Mouse (Mus musculus): ENCODE data around the gene Rps19bp1.

Gene Rps19bp1

DNA sequence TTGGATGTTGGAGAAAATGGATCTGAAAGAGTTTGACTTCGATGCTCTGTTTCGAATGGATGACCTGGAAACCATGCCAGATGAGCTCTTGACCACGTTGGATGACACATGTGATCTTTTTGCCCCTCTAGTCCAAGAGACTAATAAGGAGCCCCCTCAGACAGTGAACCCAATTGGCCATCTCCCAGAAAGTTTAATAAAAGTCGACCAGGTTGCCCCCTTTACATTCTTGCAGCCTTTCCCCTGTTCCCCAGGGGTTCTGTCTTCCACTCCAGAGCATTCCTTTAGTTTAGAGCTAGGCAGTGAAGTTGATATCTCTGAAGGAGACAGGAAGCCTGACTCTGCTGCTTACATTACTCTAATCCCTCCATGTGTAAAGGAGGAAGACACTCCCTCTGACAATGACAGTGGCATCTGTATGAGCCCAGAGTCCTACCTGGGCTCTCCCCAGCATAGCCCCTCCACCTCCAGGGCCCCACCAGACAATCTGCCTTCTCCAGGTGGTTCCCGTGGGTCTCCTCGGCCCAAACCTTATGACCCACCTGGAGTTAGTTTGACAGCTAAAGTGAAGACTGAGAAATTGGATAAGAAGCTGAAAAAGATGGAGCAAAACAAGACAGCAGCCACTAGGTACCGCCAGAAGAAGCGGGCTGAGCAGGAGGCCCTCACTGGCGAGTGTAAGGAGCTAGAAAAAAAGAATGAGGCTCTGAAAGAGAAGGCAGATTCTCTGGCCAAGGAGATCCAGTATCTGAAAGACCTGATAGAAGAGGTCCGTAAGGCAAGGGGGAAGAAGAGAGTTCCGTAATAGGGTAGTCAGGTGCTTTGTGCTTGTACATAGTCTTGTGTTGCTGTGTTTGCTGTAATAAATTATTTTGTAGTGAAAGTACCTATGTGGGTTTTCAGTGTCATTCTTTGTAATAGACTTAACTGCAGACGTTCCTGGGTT is 7.2 kb downstream of the Rps19bp1 start:
- no peak for DNase-seq (ENCODE audit: low read depth, low spot score)

DNA sequence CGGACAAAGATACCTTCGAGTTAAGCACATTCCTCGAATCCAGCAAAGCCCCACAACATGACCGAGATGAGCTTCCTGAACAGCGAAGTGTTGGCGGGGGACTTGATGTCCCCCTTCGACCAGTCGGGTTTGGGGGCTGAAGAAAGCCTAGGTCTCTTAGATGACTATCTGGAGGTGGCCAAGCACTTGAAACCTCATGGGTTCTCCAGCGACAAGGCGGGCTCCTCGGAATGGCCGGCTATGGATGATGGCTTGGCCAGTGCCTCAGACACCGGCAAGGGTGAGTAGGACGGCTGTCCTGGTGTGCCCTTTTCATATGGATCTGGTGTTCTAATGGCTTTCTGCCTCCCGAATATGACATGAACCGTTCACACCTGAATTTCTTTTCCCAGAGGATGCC is 7.9 kb downstream of the Rps19bp1 start:
- no peak for DNase-seq (ENCODE audit: low read depth, low spot score)

DNA sequence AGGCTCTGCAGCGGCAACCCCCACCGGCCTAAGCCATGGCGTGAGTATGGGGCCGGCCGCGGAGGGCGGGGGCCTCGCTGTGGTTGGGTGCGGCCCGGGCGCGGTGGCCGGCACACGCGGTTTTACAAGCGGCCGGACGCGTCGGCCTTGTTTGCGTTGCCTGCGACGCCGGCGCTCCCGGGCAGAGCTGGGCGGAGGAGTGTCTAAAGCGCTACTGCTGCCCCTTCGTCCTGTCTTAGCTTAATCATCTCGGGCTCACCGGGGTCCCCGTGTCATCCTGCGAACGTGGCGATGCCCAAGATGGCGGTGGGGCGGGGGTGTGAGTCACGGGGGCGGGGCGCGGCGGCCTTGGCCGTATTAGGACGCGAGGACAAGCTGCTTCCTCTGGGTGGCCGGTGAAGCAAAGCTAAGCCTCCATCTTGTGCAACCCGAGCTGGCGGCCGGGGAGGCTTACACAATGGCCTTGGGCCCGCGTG is 8.4 kb downstream of the Rps19bp1 start:
- peak; percentile 87 for DNase-seq (ENCODE audit: low read depth, low spot score)

DNA sequence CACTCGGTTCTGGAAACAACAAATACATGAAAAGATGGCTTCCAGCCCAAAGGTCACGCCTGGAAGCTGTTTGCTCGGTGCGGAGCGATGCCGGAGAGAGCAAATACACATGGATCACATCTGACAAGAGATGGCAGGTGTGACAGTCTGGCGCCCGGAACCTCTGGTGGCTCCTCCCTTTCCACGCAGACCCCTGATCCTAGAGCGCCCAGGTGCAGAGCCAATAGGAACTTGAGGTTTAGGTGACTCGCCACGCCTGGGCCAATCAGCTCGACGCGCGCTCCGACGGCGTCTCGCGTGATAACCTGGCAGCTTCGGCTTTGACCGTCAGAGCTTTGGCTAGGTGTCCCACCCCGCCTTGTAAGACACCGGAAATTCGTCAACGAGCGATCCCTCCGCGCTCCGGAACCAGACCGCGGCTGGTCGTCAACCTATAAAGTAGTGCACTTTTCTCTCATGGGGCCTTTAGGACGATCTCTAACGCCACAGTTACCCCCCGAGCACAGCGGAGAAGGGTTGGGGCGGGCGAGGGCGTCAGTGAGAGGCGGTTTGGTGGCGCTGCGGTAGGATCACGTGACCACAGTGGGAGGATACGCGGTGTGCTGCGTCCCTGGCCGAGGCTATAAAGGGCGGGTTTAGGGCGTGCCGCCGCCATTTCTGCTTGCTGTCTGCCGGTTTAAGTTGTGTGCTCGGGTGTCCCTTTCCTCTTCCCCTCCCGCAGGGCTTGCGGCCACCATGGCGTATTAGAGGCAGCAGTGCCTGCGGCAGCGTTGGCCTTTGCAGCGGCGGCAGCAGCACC is 9.1 kb downstream of the Rps19bp1 start, which contains the start of gene Atf4:
TSS of gene Atf4 (plus strand) at position 338 of the 799 bp plus-strand sequence.
- peak; percentile 99 for DNase-seq (ENCODE audit: low read depth, low spot score)

DNA sequence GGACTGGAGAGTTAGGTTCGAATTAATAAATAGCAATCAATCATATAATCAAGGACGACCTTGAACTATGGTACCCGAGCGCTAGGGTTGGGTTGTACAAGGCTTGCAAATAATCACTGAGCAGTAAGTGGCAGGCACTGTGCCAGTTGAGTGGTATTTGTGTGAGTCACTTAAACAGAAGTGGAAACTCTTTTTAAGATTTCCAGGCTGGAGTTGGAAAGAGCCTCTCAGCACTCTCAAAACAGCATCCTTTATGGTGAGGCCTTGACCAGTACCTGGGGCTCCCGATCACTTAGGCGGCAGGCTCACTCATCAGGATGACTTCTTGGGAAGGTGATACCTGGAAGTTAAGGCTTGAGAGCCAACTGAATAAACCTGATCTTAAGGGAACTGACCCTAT is 9.9 kb downstream of the Rps19bp1 start:
- DNase-seq (ENCODE audit: low read depth, low spot score) = no peak

DNA sequence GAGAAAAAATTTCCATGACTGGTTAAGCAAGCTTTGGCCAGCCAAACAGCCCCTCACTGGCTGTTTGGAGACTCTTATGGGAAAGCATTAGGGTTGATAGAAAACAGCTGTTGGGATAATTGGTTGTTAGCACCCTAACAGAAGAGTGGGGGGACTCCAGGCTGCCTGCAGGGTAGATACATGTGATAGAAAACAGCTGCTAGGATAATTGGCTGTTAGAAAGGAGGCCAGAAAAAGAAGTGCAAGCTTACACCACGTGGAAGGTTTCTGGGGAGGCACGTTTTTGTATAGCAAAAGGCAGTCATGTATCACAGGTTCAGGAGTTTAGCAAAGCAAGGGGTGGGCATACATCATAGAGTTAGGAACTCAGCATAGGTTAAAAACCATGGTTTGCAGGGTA is 10.6 kb downstream of the Rps19bp1 start:
- DNase-seq (ENCODE audit: low read depth, low spot score) = no peak

DNA sequence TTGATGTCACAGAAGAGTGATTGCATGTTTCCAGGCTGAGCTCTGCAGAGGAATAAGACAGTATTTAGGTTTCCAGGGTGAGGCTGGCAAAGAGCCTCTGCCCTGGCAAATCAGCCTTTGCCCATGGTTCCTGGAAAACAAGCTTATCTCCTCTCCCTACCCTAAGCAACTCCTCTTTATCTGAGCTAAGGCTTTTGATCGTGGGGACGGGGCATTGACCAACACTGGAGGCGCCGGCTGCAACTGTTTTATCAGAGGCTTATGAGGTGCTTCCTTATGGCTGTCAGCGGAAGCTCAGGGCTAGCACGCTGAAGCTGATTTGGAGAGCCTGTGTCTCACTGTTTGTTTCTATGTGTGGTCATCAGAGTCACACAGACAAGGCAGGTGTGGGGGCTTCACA is 13.5 kb downstream of the Rps19bp1 start:
- DNase-seq (ENCODE audit: low read depth, low spot score) = no peak

DNA sequence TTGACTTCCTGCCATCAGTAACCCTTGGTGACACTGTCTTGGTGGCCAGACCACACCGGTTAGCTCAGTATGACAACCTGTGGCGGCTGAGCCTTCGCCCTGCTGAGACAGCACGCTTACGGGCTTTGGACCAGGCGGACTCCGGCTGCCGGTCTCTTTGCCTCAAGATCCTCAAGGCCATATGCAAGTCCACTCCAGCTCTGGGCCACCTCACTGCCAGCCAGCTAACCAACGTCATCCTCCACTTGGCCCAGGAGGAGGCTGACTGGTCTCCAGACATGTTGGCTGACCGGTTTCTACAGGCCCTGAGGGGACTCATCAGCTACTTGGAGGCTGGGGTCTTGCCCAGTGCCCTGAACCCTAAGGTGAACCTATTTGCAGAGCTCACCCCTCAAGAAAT is 14.4 kb downstream of the Rps19bp1 start:
- DNase-seq (ENCODE audit: low read depth, low spot score) = no peak

DNA sequence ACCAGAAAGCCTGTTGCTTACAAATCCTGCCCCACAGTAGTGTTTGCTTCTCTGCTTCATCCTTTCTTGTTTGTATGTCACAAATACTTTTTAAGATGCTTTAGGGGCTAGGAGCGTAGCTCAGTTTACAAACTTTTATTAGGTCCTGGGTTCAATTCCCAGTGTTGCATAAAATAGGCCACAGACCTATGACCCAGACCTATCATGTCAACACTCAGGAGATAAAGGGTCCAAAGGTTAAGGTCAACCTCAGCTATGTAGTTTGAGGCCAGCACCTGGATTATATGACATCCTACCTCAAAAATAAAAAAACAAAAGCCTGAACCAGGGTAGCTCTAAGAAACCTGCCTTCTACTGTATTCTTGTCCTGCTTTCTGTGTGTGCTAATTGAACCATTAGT is 15.5 kb downstream of the Rps19bp1 start:
- DNase-seq (ENCODE audit: low read depth, low spot score) = no peak

DNA sequence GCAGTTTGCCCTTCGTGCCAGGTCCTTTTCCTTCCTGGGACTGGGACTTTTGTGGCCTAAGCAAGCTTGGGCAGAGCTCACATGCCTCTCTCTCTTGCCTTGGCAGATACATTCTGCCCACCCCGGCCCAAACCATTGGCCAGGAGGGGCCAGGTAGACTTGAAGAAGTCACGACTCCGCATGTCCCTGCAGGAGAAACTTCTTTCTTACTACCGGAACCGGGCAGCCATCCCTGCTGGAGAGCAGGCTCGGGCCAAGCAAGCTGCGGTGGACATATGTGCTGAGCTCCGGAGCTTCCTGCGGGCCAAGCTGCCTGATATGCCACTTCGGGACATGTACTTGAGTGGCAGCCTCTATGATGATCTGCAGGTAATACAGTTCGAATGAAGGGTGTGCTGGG is 16.0 kb downstream of the Rps19bp1 start:
- no peak for DNase-seq (ENCODE audit: low read depth, low spot score)

DNA sequence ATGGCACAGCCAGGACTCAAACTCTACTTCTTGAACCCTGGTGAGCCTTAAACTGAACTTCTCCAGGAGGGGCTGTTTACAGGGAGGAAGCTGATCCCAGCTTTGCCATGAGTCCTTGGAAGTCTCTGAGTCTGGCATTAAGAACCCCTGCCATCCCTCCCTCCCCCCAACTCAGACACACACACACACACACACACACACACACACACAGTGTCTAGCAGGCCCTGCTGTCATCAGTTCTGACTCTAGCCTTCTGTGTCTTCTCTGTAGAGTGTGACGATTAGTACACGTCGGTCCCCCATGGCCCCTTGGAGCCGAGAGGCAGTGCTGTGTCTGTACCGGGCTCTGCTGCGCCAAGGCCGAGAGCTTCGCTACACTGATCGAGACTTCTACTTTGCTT is 28.6 kb downstream of the Rps19bp1 start, which contains the start of gene AC140267.1:
TSS of gene AC140267.1 (plus strand) at position 301 of the 400 bp plus-strand sequence.
- no peak for DNase-seq (ENCODE audit: low read depth, low spot score)

DNA sequence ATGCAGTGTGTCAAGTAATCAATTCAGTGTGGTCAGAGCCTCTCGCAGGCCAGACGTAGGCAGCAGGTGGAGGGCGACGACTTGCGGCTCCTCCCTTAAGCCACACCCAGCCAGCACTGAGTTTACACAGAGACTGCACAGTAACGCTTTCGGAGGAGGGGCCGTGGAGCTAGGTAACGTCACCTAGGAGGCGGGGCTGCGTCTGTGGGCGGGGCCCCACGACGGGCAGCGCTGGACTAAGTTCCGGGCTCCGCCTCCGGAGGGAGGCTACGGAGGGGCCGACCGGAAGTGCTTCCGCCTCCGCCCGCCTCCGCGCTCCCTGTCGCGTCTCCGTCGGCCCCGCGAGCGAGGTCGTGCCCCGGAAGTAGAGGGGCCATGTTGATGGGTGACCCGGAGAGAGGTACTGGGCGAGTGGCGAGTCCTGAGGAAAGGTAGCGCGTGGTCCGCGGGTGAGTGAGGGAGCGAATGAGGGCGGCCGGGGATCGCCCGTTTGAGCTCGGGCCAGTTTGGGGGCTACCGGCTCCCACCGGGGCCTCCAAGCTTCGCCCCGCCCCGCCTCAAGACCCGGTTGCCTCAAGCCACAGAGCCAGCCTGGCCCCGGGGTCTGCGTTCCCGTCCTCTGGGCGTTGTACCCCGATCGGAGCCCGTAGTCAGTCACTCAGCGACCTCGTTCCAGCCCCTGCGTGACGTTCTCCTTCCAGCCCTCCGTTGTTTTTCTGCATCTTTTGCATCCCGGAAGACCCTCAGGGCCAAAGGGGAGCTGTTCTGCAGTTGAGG is 30.2 kb downstream of the Rps19bp1 start, which contains the start of gene Mief1:
TSS of gene Mief1 (plus strand) at position 286 of the 777 bp plus-strand sequence.
- peak; percentile 99 for DNase-seq (ENCODE audit: low read depth, low spot score)

DNA sequence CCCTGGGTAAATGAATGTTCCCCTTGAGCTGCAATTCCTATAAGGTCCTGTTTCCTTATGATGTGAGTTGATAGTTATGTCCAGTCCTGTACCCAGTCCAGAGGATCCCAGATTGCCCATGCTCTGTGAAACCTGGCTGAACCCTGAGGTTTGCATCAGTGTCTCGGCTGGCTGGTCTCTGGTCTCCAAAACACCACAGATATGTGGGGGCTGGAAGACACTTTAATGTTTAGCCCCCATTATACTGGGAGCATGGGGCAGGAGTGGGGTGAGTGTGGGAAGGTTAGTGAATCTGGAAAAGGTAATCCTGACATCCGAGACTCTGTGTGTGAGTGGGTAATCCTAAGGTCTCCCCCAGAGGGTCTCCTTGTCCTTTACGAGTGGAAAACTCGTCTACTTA is 31.1 kb downstream of the Rps19bp1 start:
- DNase-seq (ENCODE audit: low read depth, low spot score) = no peak

DNA sequence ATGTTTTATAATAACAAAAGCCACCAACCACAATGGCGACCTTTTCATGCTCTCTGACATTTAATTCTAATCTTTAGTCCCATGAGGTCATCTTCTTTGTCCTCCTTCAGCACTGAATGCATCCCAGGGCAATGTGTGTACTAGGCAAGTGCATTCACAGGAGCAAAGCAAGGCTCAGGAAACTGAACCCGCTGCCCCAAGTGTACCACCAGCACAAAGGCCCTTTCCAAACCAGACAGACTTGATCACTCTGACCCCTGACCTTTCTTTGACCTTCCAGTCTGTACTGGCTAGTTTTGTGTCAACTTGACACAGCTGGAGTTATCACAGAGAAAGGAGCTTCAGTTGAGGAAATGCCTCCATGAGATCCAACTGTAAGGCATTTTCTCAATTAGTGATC is 31.8 kb downstream of the Rps19bp1 start:
- DNase-seq (ENCODE audit: low read depth, low spot score) = peak; percentile 47

DNA sequence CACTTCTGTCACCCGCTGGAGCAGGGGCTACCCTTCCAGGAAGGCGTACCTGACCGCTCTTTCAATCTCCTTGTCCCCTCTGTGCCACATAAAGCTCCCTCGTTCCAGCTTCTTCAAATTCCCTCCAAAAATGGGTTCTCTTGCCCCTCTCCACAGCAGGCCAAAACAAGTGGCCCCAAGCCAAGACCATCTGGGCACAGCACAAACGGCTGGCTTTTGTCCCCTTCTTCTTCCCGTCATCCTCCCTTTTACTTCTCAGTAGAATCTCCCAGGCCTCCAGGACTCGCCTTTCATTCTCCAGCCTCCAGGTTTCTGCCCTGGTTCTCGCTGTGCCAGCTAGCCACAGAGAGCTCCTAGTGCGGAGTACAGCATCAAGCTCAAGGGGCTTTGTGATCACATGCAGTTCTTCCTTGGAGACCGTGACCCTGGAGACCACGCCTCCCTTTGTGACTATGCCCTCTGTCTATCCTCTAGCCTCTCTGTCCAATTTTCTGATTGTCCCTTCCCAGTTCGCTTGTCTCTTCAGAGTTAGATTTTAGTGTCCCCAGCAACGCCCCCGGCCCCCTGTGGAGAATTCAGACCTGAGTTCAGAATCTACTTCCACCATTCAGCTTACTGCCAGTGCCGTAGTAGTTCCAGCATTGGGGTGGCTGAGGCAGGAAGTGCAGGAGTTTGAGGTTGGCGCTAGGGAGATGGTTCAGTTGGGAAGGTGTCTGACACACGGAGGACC is 35.9 kb downstream of the Rps19bp1 start:
- peak; percentile 62 for DNase-seq (ENCODE audit: low read depth, low spot score)

DNA sequence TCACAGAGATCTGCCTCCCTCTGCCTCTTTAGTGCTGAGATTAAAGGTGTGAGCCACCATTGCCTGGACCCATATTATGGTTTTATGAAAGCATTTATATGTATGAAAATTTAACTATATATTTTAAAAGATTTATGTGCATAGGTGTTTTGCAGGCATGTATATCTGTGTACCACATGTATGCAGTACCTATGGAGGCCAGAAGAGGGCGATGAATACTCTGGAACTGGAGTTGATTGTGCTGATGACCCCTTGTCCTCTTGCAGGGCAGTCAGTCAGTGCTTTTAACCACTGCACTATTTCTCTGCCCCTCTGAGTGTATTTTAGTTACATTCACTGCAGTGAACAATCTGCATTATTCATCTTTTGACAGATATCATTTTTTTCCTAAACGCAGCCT is 38.3 kb downstream of the Rps19bp1 start:
- peak; percentile 81 for DNase-seq (ENCODE audit: low read depth, low spot score)

DNA sequence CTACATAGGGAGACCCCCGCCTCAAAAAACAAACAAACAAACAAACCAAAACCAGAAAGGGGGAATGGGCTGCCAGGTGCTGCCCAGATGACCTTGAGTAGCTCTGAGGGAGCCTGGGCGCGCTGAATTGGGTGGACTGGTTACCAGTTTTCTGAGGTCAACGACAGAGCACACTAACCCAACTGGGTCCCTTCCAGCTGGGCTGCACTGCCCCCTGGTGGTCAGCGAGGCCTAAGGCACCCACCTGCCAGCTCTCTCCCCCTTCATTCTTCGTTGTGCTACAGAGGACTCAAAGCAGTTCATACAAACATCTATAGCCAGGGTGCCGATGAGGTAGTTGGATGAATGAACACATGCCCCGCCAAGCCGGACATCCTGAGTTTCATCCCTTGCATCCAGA is 38.9 kb downstream of the Rps19bp1 start:
- DNase-seq (ENCODE audit: low read depth, low spot score) = peak; percentile 89

DNA sequence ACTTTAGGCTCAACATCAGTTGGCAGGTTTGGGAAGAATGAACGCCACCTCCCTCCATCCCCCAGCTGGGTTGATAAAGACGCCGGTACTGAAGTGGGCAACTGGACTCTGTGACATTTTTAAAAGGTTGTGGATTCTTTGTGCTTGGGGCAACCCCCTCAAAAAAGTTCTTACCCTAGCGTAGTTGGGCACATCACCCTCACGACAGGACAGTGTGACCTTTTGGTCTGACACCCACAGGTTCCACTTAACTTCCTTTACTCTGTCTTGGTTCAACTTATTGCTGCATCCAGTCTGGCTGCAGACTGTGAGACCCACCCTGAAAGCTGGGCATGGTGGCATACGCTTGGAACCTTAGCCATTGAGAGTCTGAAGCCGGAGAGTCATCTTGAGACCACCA is 40.4 kb downstream of the Rps19bp1 start:
- no peak for DNase-seq (ENCODE audit: low read depth, low spot score)

DNA sequence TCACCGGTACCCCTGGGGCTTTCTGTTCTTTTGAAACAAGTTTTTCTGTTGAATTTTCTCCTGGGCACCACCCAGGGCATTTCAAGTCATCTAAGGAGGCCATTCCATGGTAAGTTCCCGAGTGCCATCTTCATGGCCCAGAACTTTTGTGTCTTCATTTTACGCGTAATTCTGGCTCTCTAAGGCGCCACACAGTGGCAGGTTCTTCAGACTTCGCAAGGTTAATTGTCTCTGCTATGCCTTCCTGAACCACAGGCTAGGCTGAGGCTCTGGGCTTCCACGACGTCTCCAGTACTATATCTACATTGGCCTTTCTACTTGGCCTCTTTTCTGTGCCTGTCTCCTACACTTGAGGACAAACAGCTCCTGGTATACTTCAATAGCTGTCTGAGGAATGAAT is 43.1 kb downstream of the Rps19bp1 start:
- DNase-seq (ENCODE audit: low read depth, low spot score) = peak; percentile 68

DNA sequence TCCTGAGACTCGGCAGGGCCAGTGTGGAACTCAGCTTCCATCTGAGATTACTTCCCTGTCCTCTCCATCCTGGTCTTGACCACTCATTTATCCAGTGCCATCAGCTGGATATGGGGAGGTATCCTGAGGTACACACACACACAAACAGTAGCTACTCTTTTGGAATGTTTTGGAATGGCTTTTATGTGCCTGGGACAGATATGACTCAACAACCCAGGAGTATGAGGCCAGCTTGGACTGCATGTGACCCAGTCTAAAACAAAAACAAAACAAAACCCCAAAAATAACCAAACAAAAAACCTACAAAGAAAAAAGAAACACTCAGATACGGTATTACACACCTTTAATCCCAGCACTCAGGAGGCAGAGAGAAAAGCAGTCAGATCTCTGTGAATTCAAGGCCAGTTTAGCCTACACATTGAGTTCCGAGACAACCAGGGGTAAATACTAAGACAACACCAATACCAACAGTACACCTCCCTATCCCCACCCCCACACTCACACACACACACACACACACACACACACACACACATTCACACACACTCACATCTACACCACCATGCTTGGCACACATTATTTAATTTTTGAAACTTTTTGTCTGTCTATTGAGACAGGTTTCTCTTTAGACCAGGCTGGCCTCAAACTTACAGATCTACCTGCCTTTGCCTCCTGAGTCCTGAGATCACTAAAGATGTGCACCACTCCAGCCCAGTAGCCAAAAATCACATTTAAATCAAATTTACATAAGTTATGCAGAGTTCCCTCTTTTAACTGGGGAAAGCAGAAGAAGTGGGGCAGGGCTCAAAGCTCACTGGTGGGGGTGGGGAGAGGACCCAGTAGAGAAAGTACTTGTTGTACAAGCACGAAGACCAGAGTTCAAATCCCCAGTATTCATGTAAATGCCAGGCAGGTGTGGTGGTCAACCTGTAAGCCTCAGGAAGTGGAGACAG is 44.1 kb downstream of the Rps19bp1 start:
- DNase-seq (ENCODE audit: low read depth, low spot score) = peak; percentile 90
